Mouse (Mus musculus): ENCODE data around the gene Spice1.

The Spice1 gene

GRCm38 (mm10) chr16:44408290-44408689 lies 61.4 kb downstream of the Spice1 start:
- no peak for TF ChIP-seq GATA4 (IDR thresholded peaks at IDR 0.05; ENCODE audit: insufficient replicate concordance, low read length)

GRCm38 (mm10) chr16:44410176-44410575 lies 63.3 kb downstream of the Spice1 start:
- no peak for TF ChIP-seq GATA4 (IDR thresholded peaks at IDR 0.05; ENCODE audit: insufficient replicate concordance, low read length)

DNA sequence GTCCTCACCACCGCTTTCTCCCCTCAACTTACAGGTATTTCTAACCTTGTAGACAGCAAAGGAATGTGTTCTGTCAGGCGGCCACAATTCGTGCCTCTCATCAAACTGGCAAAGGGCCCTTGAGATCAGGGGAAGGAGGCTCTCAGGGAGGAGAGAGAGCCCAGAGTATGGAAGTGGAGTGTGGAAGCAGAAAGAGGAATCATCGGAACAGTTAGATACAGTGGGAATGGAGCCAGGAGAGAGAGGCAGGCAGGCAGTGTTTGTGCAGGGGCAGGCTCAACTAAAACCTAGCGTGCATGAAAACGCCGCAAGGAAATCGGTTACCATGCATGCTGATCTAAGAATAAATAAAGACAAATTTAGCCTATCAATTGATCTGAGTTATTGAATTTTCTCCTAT lies 70.7 kb downstream of the Spice1 start:
- TF ChIP-seq GATA4 (IDR thresholded peaks at IDR 0.05; ENCODE audit: insufficient replicate concordance, low read length) = no peak

GRCm38 (mm10) chr16:44421735-44422134 lies 74.8 kb downstream of the Spice1 start:
- no peak for TF ChIP-seq GATA4 (IDR thresholded peaks at IDR 0.05; ENCODE audit: insufficient replicate concordance, low read length)

DNA sequence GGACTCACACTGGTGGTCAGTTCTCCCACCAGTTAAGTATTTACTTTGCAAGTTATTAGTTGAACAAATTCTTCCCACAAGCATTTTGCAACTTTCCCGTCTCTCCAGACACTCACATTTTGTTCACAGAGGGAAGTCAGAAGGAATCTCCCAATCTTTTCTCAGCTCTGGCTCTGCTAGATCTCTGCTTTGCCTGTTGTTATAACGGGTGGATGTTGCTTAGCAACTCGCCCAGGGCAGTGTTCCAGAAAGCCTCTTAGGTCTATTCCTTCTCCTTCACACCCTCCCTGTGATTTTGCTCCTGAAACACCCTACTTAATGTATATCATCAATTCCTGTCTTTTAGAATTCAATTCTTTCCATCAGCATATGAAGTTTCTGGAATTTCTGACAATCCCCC lies 76.6 kb downstream of the Spice1 start:
- no peak for TF ChIP-seq GATA4 (IDR thresholded peaks at IDR 0.05; ENCODE audit: insufficient replicate concordance, low read length)

DNA sequence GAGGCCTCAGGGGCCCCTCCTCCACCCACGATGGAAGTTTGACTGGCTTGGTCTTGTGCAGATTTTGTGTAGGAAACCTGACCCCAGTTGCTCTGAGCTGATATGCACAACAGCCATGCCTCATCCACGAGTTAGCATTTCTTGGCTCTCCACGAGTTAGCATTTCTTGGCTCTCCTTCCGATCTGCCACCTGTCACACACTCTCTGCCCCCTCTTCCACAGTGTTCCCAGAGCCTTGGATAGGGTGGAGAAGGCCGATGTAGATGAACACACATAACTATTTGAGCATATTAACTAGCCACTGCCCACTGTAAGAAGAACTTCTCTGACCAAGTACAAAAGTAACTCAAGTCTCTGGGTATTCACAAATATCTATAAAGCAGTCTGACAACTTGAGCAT lies 81.5 kb downstream of the Spice1 start:
- no peak for TF ChIP-seq GATA4 (IDR thresholded peaks at IDR 0.05; ENCODE audit: insufficient replicate concordance, low read length)

DNA sequence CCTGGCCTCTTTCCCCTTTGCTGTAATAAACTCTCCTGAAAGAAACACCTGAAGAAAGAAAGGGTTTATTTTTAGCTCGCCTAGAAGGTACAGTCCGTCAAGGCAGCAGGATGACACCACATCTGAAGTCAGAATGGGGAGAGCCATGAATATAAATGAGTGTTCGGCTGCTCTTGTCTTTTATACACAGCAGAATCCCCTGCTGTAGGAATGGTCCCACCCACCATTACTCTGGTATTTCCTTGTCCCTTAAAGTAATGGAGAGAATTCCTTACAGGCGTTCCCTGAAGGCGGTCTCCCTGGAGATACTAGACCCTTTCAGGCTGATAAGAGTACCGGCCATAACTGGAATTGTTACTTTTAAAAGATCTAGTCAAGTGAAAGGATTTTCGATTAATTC lies 83.1 kb downstream of the Spice1 start:
- no peak for TF ChIP-seq GATA4 (IDR thresholded peaks at IDR 0.05; ENCODE audit: insufficient replicate concordance, low read length)

- no peak for TF ChIP-seq GATA4 (IDR thresholded peaks at IDR 0.05; ENCODE audit: insufficient replicate concordance, low read length)
Measured at GRCm38 (mm10) chr16:44434931-44435330, 88.0 kb downstream of the Spice1 start.

DNA sequence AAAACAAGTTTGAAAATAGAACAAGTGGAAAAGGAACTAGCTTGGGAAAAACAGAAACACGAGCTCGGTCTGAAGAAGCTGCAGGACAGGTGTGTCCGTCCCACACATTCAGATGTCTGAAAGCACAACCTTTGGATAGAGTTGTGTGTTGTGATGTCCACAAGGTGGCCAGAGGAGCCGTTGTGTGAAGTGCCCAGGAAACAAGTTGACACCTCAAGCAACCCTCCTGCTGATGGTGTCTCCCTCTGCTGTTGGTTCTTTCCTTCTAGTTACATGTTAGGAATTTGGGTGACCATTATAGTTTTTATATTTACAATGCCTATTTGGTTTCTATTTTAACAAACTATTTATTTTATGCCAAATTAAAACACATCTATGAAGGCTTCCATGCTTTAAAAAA lies 88.6 kb downstream of the Spice1 start:
- no peak for TF ChIP-seq GATA4 (IDR thresholded peaks at IDR 0.05; ENCODE audit: insufficient replicate concordance, low read length)

Measured in liver, adult (tissue).